Mouse (Mus musculus) stomach, embryonic 14.5 days (tissue): ENCODE results near the gene Rflna. TPM values are rescaled to one million over a fixed set of nuclear protein-coding genes. Genes with fewer than 3 reads are reported as not detected.

ENCODE experiments used
- ATAC-seq: fragments of 200-750 bp; cut with Nextera tagmentation; 2 replicates; pipeline ENCODE4 v1.8.0; 2017; ENCODE audit warnings: low read depth, moderate TSS enrichment; ENCODE audit not compliant: insufficient number of reproducible peaks, insufficient read depth, low FRiP score
- H3K27ac ChIP-seq: fragments of 300-500 bp; sonication (generic); 2 replicates; pipeline ENCODE4 v1.5.1; 2014; ENCODE audit warnings: mild to moderate bottlenecking, low read length, moderate library complexity, mixed read lengths
- H3K27me3 ChIP-seq: fragments of 300-500 bp; sonication (generic); 2 replicates; pipeline ENCODE4 v1.6.1; 2014; ENCODE audit warnings: low read length, control low read depth, mixed read lengths; ENCODE audit not compliant: control insufficient read depth, insufficient read depth
- H3K36me3 ChIP-seq: fragments of 300-500 bp; sonication (generic); 2 replicates; pipeline ENCODE4 v1.6.1; 2014; ENCODE audit warnings: mild to moderate bottlenecking, control low read depth, low read length, moderate library complexity, mixed read lengths; ENCODE audit not compliant: control insufficient read depth, insufficient read depth
- H3K4me1 ChIP-seq: fragments of 300-500 bp; sonication (generic); 2 replicates; pipeline ENCODE4 v1.6.1; 2014; ENCODE audit warnings: low read length, control low read depth, mixed read lengths; ENCODE audit not compliant: control insufficient read depth, insufficient read depth
- H3K4me2 ChIP-seq: fragments of 300-500 bp; sonication (generic); replicated peaks from 2 replicates; pipeline ENCODE4 v1.6.1; 2014; ENCODE audit warnings: low read depth, low read length, control low read depth
- H3K4me3 ChIP-seq: fragments of 300-500 bp; sonication (generic); 2 replicates; pipeline ENCODE4 v1.5.1; 2014; ENCODE audit warnings: low read depth, low read length, control low read depth
- H3K9ac ChIP-seq: fragments of 300-500 bp; sonication (generic); replicated peaks from 2 replicates; pipeline ENCODE4 v1.6.1; 2014; ENCODE audit warnings: low read depth, mild to moderate bottlenecking, control low read depth, low read length, moderate library complexity, mixed read lengths
- H3K9me3 ChIP-seq: fragments of 300-500 bp; sonication (generic); 2 replicates; pipeline ENCODE4 v1.6.1; 2016; ENCODE audit warnings: low read depth, low read length, control low read depth; ENCODE audit not compliant: control insufficient read depth
- WGBS: fragments of 180-500 bp; shearing (Covaris S2); extraction: QIAGEN DNeasy Blood & Tissue Kit; methylation state at CpG from one replicate; pipeline ENCODE4 v1.1.7; 2014; 5-methylcytosine and 5-hydroxymethylcytosine counted together
- polyA plus RNA-seq: library from polyadenylated mRNA; unstranded; fragments of >200 nt; fragmentation: Nextera tagmentation; extraction: Ambion mirVana; gene quantifications from 2 replicates; pipeline ENCODE4 v1.2.1, GENCODE M21; 2014

Rflna gene
- polyA plus RNA-seq, 1 experiment from 2014 or later: 5.0 TPM

DNA sequence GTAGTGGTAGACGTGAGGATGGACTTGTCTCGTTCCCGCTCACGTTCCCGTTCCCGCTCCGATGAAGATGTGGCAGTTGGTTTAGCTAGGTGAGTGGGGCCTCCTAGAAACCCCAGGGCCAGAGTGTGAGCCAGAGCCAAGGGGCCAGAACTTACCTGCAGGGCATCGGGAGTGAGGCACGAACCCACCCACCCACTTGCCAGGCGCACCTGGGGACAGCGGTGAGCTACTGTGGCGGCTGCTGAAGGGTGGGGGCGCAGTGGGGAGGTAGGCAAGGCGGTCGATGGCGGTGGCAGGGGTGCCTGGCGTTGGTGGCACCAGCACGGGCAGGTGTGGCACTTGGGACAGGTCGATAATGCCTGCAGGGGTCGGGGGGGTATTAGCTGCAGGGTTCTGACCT lies 25.9 kb downstream of the Rflna start:
- peaks cover 98% of the 10 kb centered on the region for H3K36me3 ChIP-seq
- no peaks in the 10 kb centered on the region for H3K9me3 ChIP-seq
- H3K9ac ChIP-seq: no peak overlapping the region
- H3K27me3 ChIP-seq: no peaks in the 10 kb centered on the region
- H3K4me2 ChIP-seq: no peak overlapping the region
- 96% methylated on average over 20 of the region's 20 CpGs for WGBS
- H3K4me3 ChIP-seq: no peak overlapping the region
- no peak overlapping the region for H3K27ac ChIP-seq
- no peak for ATAC-seq
- H3K4me1 ChIP-seq: no peaks in the 10 kb centered on the region

DNA sequence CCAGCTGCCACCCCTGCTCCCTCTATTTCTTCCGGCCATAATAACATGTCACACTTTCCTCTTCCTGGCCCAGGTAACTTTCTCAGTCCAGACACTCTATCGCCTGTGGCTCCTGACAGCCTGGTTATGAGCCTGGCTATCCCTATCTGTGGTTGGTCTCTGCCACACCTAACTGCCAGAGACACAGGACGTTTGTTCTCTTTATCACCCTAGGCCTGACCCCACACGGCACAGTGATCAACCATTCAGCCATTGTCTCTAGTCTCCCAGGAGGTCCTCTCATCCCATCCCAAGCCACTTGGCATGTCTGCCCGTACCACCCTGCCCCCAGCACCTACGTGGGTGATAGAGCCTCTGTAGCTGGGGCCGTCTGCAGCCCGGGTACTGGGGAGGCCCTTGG lies 33.5 kb downstream of the Rflna start:
- no peak overlapping the region for H3K4me3 ChIP-seq
- no peak overlapping the region for H3K9ac ChIP-seq
- no peak overlapping the region for H3K27ac ChIP-seq
- H3K4me2 ChIP-seq: no peak overlapping the region
- H3K36me3 ChIP-seq: peaks cover 86% of the 10 kb centered on the region
- no peaks in the 10 kb centered on the region for H3K27me3 ChIP-seq
- no peaks in the 10 kb centered on the region for H3K9me3 ChIP-seq
- no peaks in the 10 kb centered on the region for H3K4me1 ChIP-seq
- 86% methylated on average over 8 of the region's 8 CpGs for WGBS
- ATAC-seq: no peak

DNA sequence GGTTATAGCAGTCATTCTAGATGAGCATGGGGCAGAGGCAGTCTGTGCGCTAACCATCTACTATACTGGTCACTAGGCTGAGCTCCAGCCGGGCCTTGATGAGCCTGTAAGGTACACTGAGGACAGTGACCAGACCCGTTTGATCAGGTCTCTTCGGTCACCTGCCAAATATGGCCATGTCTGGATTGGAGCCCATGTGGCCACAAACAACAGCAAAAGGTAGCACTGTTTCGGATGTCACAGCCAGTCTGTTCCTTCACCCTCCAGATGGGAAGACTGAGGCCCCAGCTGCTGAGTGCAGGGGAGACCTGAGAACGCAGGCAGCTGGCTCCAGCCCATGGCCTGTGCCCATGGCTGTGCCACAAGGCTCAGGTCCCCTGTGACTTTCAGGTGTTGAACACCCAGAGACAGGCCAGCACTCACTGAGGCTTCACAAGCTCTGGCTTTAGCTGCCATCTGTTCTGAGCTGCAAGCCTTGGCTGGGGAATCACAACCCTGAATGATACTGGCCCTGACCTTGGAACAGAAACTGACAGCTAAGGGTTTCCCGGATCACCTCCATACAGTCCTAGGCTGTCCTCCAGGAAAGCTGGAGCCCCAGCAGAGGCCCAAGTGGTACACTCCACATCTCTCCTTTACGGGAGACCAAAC lies 36.5 kb downstream of the Rflna start:
- H3K27ac ChIP-seq: no peak overlapping the region; the same call in 1 of the 2 replicates
- ATAC-seq: no peak
- no peak overlapping the region for H3K4me2 ChIP-seq
- no peaks in the 10 kb centered on the region for H3K4me1 ChIP-seq
- peaks cover 79% of the 10 kb centered on the region for H3K36me3 ChIP-seq
- 92% methylated on average over 8 of the region's 8 CpGs for WGBS
- H3K27me3 ChIP-seq: no peaks in the 10 kb centered on the region
- H3K4me3 ChIP-seq: no peak overlapping the region
- H3K9me3 ChIP-seq: no peaks in the 10 kb centered on the region
- H3K9ac ChIP-seq: no peak overlapping the region

DNA sequence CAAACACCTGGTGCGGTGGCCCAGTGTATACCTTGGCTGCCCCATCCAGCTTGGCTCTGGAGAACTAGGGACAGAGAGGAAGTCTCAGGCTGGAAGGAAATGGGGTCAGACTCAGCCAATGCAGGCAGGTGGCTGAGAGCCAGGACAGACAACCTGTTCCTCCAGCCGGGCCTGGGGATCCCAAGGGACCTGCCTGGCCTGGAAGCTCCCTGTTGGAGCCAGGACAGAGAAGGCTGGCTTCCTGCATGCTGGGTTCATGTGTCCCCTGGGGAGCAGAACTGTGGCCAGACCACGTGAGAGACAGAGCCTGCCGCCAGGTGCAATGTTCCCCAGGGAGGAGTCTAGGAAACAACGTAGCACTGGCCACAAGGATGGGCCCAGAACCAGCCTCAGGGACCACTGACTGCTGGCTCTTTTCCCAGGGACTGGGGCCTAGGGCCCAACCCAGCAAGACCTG lies 37.1 kb downstream of the Rflna start:
- peak; percentile 12; the same call in 1 of the 2 replicates for ATAC-seq
- WGBS: 75% methylated on average over 5 of the region's 5 CpGs
- Histone ChIP-seq H3K36me3 (peaks cover 79% of the 10 kb centered on the region), H3K27ac (no peak overlapping the region), H3K4me3 (no peak overlapping the region), H3K9me3 (no peaks in the 10 kb centered on the region), H3K4me1 (no peaks in the 10 kb centered on the region), H3K9ac (no peak overlapping the region), H3K27me3 (no peaks in the 10 kb centered on the region), H3K4me2 (no peak overlapping the region)

DNA sequence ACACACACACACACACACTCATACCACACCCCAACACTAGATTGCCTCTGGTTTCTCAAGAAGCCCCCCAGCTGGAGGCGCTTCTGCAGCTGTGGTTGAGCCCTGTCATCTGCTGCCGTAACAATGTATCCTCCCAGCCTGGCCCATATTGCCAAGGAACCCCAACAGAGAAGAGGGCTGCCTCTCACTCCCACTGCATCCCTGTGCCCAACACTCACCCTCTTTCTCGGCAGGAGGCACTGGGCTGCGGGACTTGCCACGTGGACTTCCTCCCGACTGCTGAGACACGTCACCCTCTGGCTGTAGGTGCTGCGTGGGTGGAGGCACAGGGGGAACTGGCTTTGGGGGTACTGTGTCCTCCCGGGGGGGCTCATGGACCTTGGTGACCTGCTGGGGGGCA lies 38.6 kb downstream of the Rflna start:
- no peaks in the 10 kb centered on the region for H3K27me3 ChIP-seq
- no peak overlapping the region for H3K27ac ChIP-seq
- H3K9me3 ChIP-seq: no peaks in the 10 kb centered on the region
- no peak overlapping the region for H3K4me3 ChIP-seq
- WGBS: 87% methylated on average over 9 of the region's 9 CpGs
- ATAC-seq: no peak
- H3K9ac ChIP-seq: no peak overlapping the region
- no peak overlapping the region for H3K4me2 ChIP-seq
- H3K4me1 ChIP-seq: no peaks in the 10 kb centered on the region
- H3K36me3 ChIP-seq: peaks cover 74% of the 10 kb centered on the region

DNA sequence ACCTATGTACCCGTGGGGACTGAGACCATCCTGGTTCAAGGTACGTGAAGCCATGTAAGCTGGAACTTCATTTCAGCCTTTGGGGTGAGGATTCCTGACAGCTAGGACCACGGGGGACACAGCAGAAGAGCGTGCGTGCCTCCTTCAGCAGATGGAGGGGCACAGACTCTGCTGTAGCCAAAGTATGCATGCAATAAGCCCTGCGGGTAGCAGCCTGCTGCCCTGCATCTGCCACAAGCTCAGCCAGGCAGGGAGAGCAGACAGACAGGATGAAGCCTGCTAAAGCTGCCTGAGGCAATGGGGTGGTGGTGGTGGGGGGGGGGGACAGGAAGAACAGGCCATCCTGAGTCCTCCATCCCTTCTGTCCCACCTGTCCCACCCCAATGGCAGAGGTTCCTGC lies 40.4 kb downstream of the Rflna start:
- ATAC-seq: no peak
- 93% methylated on average over 6 of the region's 6 CpGs for WGBS
- Histone ChIP-seq H3K4me1 (no peaks in the 10 kb centered on the region), H3K36me3 (peaks cover 74% of the 10 kb centered on the region), H3K9me3 (no peaks in the 10 kb centered on the region), H3K4me3 (no peak overlapping the region), H3K27ac (no peak overlapping the region), H3K9ac (no peak overlapping the region), H3K27me3 (no peaks in the 10 kb centered on the region), H3K4me2 (no peak overlapping the region)

GRCm38 (mm10) chr5:125045202-125045601 lies 42.2 kb downstream of the Rflna start:
- Histone ChIP-seq H3K4me3 (no peak overlapping the region), H3K27ac (no peak overlapping the region), H3K9me3 (no peaks in the 10 kb centered on the region), H3K4me1 (no peaks in the 10 kb centered on the region), H3K9ac (no peak overlapping the region), H3K4me2 (no peak overlapping the region), H3K36me3 (peaks cover 77% of the 10 kb centered on the region), H3K27me3 (no peaks in the 10 kb centered on the region)
- ATAC-seq: no peak
- WGBS: 76% methylated on average over 5 of the region's 5 CpGs

DNA sequence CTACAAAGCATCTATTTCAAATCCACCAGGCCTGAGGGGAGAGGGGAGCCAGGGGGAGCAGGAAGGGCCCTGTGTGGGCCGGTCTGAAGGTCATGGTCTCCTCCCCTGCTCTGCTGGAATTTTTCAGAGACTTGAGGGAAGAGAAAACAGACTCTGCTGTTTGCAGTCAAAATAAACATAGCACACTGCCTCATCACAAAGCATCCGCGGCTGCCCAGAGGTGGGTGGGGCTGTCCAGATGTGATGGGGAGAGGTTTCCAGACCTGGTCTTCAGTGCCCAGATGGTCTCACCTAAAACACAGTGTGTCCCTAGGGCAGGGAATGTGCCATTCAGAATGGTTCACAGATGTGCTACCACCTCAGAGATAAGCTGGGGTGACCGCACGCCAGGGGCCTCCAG lies 43.4 kb downstream of the Rflna start:
- H3K36me3 ChIP-seq: peaks cover 85% of the 10 kb centered on the region
- 57% methylated on average over 5 of the region's 5 CpGs for WGBS
- no peak overlapping the region for H3K9ac ChIP-seq

GRCm38 (mm10) chr5:125049481-125049880 lies 46.5 kb downstream of the Rflna start:
- H3K27ac ChIP-seq: no peak overlapping the region
- no peak overlapping the region for H3K4me2 ChIP-seq
- peaks cover 78% of the 10 kb centered on the region for H3K36me3 ChIP-seq
- H3K4me3 ChIP-seq: no peak overlapping the region
- WGBS: 92% methylated on average over 4 of the region's 4 CpGs
- no peak overlapping the region for H3K9ac ChIP-seq
- no peaks in the 10 kb centered on the region for H3K27me3 ChIP-seq
- no peaks in the 10 kb centered on the region for H3K4me1 ChIP-seq
- H3K9me3 ChIP-seq: no peaks in the 10 kb centered on the region
- ATAC-seq: peak; percentile 43; the same call in 1 of the 2 replicates

More for the DNA sequence above, 43.4 kb downstream of the Rflna start:
- H3K27me3 ChIP-seq: no peaks in the 10 kb centered on the region
- H3K4me3 ChIP-seq: no peak overlapping the region
- H3K27ac ChIP-seq: no peak overlapping the region
- H3K4me2 ChIP-seq: no peak overlapping the region
- no peak for ATAC-seq
- H3K9me3 ChIP-seq: no peaks in the 10 kb centered on the region
- H3K4me1 ChIP-seq: no peaks in the 10 kb centered on the region
